In the genomic region with DNA sequence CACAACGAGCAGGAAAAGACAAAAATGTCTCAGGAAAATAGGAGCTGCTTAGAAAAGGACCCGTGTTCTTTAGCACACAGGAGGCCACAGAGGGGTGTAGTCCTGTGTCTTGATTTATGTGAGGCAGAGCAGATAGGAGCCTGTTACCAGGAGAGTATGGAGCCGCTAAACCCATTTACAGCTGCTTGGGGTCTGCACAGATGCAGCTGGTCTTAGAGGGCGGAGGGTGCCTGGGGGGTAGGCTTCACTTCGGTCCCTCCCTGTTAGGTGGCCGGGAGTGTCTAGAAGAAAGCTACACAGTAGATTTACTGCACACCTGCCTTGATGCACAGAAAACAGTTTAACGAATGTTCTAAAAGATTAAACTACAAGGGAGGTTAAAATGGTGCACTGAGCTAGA, we compare ENCODE assay signal across 19 mouse cellular contexts.
A peak's percentile ranks its signal among the peaks of the same experiment; 100 is the strongest.
DNase-seq lines count a peak whose midpoint lies in the region; ATAC-seq lines count a peak whose summit lies in the region.
"Had no signal": no experiment of that assay in that cellular context is flagged by ENCODE, and none has a peak within 500 bp of the region (broad histone marks: within the 10 kb centered on the region; RNA-seq: fewer than 3 reads in every experiment).

No protein-coding gene starts in this region.

- H3K4me2 ChIP-seq in neural tube, embryonic 12.5 days (replicated peaks), result no peak overlapping the region
- H3K4me2 ChIP-seq in hindbrain, embryonic 16.5 days (ENCODE audit: low read length), result no peak overlapping the region
- H3K4me2 ChIP-seq: embryonic facial prominence, embryonic 15.5 days; heart, embryonic 12.5 days had no signal

- no peak overlapping the region for H3K9ac ChIP-seq in neural tube, embryonic 12.5 days
- no peak overlapping the region for H3K9ac ChIP-seq in hindbrain, embryonic 16.5 days (ENCODE audit: low read depth, low read length)
- H3K9ac ChIP-seq: embryonic facial prominence, embryonic 15.5 days; heart, embryonic 12.5 days had no signal

- no peak for DNase-seq in neural tube, embryonic 10.5 days (ENCODE audit: extremely low spot score, low spot score)
- peak; percentile 58 for DNase-seq in thymus, postnatal 0 days (ENCODE audit: low spot score)
- peak; percentile 35 for DNase-seq in thymus, postnatal 25 days
- no peak for DNase-seq in right cerebral cortex, postnatal 14 days
- DNase-seq: adrenal gland, adult 2 months; adrenal gland, postnatal 25 days; cerebellum, adult 18-20 months; cerebellum, adult 9-11 months; cerebellum, postnatal 36 days; gastrocnemius, adult 2 months; gastrocnemius, postnatal 25 days had no signal

- peaks cover 8% of the 10 kb centered on the region for H3K4me1 ChIP-seq in neural tube, embryonic 12.5 days
- no peaks in the 10 kb centered on the region for H3K4me1 ChIP-seq in hindbrain, embryonic 16.5 days (ENCODE audit: control insufficient read depth, insufficient read depth, low read depth, low read length)
- H3K4me1 ChIP-seq: embryonic facial prominence, embryonic 15.5 days had no signal

- H3K27me3 ChIP-seq in neural tube, embryonic 12.5 days (replicated peaks), result no peaks in the 10 kb centered on the region
- H3K27me3 ChIP-seq in hindbrain, embryonic 16.5 days (replicated peaks; ENCODE audit: control insufficient read depth, insufficient read depth, low read length), result no peaks in the 10 kb centered on the region
- H3K27me3 ChIP-seq: embryonic facial prominence, embryonic 15.5 days had no signal

- no peaks in the 10 kb centered on the region for H3K36me3 ChIP-seq in neural tube, embryonic 12.5 days
- no peaks in the 10 kb centered on the region for H3K36me3 ChIP-seq in hindbrain, embryonic 16.5 days (ENCODE audit: control insufficient read depth, insufficient read depth, low read length)
- H3K36me3 ChIP-seq: embryonic facial prominence, embryonic 15.5 days; forebrain, embryonic 10.5 days; heart, embryonic 12.5 days; hindbrain, embryonic 10.5 days had no signal

- whole genome bisulfite sequencing in neural tube, embryonic 12.5 days, result 31% methylated on average over 7 of the region's 7 CpGs
- WGBS in hindbrain, embryonic 16.5 days, result 71% methylated on average over 7 of the region's 7 CpGs

- 0 out of 2 replicates have a peak, but pooled peaks have one; percentile 33 for ATAC-seq in neural tube, embryonic 12.5 days (ENCODE audit: low FRiP score, low read depth)
- ATAC-seq in hindbrain, embryonic 16.5 days, result no peak
- ATAC-seq: forebrain, embryonic 14.5 days had no signal

- no peak overlapping the region for H3K27ac ChIP-seq in neural tube, embryonic 12.5 days
- no peak overlapping the region for H3K27ac ChIP-seq in hindbrain, embryonic 16.5 days (ENCODE audit: low read depth, low read length)
- H3K27ac ChIP-seq: embryonic facial prominence, embryonic 15.5 days; forebrain, embryonic 10.5 days; gastrocnemius, adult 2 months; hindbrain, embryonic 10.5 days had no signal

- no peaks in the 10 kb centered on the region for H3K9me3 ChIP-seq in neural tube, embryonic 12.5 days
- no peaks in the 10 kb centered on the region for H3K9me3 ChIP-seq in hindbrain, embryonic 16.5 days (ENCODE audit: control insufficient read depth, low read length)
- H3K9me3 ChIP-seq: embryonic facial prominence, embryonic 15.5 days; forebrain, embryonic 10.5 days; heart, embryonic 12.5 days; hindbrain, embryonic 10.5 days had no signal

- H3K4me3 ChIP-seq in neural tube, embryonic 12.5 days, result no peak overlapping the region
- no peak overlapping the region for H3K4me3 ChIP-seq in hindbrain, embryonic 16.5 days (ENCODE audit: low read length)
- H3K4me3 ChIP-seq: embryonic facial prominence, embryonic 15.5 days; erythroblast, embryonic 14.5 days; forebrain, embryonic 10.5 days; gastrocnemius, adult 2 months; heart, embryonic 12.5 days; hindbrain, embryonic 10.5 days had no signal

Comparison
In these comparisons a context has a peak if more than half of its experiments do, and no peak if none do; other contexts are left out.
1. DNase-seq: peak in thymus, postnatal 0 days (single experiment) and thymus, postnatal 25 days (single experiment); none in neural tube, embryonic 10.5 days (single experiment) and right cerebral cortex, postnatal 14 days (single experiment).